Mouse (Mus musculus) induced T-regulatory cell, adult 2 months (primary cell): ENCODE data around the gene Zcchc17.

Experiments
- DNase-seq: peaks from one replicate; pipeline ENCODE4 v3.0.0-alpha.2; 2012; ENCODE audit warnings: low read depth

Zcchc17 gene

DNA sequence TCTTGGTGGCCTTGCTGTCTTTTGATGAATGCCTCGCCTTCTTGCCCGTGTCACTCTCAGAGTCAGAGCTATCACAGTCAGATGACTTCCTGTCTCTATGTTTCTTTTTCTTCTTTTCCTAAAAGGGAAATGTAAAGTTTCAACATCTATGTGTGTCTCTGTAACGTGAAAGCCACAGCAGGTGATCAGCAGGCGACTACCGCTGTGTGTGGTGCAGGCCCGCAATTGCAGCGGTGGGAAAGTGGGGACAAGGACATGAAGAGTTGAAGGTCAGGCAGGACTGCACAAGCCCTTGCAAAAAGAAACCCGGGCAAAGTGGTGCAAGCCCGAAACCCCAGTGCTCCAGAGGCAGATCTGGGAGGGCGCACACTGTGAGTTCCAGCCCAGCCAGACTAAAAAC is 43.1 kb downstream of the Zcchc17 start:
- no peak for DNase-seq

DNA sequence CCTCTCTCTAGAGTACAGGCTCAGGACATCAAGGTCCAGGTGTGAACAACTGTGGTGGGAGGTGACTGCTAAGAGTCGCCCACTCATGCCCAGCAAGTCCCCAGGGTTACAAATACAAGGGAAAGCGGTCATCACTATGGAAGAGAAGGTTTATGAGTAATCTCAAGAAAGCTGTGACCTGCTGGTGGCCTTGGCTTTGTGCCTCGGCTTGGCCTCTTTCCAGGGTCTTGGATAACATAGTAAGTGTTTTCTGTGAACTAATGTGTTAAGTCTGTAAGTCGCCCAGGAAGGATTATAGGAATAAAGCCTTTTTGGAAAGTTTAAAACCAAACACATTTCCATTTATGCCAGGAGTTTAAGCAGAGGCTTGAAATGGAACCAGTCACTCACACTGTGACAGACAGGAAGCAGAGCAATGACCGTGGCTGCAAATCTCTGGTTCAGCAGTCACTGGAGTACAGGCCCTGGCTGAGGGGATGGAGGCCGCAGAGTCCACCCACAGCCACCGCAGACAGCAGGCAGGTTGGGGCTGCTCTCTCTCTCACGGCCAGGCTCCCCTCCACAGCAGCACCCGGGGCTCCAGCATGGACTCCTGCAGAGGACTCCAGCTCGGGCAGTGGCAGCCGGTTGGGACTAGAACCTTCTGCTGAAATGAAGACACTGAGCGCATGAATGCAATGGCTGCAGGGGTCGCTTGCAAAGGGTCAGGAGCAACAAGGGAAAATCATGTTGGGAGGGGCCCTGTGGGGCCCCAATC is 43.8 kb downstream of the Zcchc17 start:
- no peak for DNase-seq

DNA sequence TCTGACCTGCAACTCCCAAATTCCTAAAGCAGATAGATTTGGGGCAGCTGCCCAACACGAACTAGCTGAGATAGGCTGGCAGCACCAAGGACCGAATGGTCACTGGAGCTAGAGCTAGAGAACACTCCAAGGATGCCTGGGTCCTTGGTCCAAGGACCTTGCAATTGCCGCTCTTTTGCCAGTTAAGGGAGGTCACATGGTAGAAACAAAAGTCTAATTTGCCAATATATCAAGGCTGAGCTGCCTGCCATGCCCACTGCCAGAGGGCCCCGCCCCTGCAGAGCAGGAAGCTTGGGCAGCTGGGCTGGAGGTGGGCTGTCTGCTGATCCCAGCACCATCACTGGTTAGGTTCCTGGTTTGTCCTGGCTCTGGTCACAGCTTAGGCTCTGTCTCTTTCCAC is 46.2 kb downstream of the Zcchc17 start:
- no peak for DNase-seq

DNA sequence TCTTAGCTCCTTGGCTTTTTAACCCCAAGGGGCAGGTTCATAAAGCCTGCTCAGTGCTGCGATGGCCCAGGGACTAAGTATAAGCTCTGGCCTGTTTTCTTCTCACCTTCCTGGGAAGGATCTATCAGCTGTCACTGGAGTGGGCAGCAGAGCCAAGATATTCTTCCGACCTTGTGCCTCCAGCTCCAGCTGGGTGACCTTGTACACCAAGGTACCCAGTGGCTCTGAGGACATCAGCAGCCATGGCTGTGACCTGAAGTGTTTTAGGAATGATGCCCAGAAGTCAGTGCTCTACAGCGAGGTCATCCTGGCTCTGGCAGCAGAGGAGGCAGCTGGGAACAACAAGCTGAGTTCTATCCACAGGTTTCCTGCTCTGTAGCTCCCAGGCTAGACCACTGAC is 47.2 kb downstream of the Zcchc17 start:
- no peak for DNase-seq

DNA sequence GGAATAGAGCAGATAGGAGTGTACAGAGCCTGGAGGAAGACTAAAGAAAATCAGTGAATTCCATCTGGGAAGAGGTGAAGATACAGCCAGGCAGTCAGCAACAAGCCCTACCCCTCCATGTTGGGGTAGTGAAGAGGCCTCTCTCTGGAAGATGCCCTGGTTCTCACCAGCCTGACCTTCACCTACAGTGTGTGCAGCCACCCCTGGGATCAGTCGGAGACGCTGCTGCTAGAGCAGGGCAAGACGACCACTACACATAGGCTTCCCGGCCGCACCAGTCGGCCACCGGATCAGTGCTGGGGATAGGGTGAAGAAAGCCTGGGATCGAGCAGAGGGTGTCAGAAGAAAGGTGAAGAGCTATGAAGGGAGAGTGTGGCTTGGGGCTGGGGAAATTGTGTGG is 50.5 kb downstream of the Zcchc17 start:
- no peak for DNase-seq

DNA sequence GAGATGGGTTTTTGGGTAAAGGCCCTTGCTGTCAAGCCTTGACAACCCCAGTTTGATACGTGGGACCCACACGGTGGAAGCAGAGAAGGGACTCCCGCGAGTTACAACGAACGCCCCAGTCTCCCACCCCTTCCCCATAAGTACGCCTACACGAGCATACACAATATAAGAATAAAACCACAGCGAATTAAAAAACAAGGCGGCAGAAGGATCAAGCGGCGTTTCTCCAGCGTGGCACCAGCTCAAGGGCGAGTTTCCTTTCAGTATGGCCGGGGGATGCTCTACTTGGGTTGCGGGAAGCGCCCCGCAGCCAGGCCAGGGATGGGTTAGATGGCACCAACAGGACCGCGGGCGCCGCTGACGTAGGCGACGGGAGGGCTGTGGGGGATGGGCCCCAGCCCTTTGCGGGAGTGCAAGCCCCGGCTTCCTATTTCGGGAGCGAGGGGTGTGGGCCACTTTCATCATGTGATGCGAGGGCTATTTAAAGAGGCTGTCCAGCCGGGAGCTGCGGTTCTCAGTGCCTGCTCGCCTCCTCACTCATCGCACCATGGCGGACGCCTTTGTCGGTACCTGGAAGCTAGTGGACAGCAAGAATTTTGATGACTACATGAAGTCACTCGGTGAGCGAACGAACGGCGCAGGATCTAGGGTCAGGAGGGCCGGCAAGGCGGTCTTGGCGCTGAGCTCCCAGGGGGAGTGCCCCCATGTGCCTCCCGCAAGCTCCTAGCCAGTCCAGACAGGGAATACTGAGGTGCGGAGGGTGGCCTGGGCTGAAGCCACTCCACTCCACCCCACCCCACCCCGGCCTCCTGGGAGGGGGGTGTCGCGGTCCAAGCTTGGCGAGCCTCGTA is 51.3 kb downstream of the Zcchc17 start, which contains the start of the genes Fabp3 and Gm10570:
Gene Fabp3, plus strand, starts transcription at position 365 of the 851 bp plus-strand sequence.
Gene Gm10570, minus strand, starts transcription at position 444 of the 851 bp plus-strand sequence.
- peak; percentile 26 for DNase-seq

DNA sequence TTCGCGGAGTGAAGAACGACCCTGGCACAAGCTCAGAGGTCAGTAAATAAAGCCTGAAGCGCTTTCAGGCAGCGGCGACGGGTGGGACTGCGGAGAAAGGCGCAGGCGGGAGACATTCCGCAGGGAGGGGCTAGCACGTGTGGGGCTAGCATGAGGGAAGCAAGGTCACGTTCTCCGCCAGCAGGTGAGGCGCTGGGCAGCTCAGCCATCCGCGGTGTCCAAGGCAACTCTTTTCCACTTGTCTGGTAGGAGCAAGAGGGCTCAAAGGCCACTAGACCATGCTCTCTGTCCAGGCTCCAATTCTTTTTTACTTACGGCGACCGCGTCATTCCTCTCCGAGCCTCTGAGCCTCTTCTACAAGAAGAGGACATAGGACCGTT is 51.9 kb downstream of the Zcchc17 start:
- DNase-seq = peak; percentile 9

DNA sequence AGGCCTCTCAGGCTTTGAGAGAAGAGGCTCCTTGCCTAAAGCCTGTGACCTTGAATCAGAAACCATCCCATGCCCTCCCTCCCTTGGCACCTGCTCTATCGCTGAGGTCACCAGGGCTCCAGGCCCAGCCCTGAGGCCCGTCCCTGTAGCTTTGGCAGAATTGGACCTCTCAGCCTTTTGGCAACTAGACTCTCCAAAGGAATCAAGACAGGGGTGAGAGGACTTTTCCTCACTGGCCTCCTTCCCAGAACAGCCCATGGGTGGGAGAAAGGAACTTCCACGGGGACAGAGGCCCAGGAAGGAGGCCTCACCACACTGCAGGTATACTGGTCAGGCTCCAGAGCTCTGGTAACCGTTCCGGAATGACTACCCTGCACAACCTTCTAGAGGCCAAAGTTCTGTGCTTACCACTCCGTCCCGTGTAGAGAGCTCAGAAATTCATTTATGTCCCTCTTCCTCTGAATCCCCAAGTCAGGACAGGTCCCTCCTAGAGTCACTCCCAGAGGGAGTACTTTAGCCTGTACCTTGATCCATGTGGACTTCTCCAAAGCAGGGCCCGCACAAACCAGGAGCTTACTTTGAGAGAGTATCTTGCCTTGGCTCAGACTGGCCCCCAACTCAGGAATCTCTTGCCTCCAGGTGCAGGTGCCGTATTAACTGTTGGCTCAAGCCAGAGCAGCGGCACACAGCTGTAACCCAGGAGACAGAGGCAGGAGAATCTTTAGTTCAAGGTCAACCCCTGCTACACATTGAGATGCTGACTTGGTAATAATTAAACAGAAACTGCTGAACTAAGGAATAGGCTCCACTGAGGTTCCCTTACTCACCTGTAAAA is 52.7 kb downstream of the Zcchc17 start:
- DNase-seq = no peak

DNA sequence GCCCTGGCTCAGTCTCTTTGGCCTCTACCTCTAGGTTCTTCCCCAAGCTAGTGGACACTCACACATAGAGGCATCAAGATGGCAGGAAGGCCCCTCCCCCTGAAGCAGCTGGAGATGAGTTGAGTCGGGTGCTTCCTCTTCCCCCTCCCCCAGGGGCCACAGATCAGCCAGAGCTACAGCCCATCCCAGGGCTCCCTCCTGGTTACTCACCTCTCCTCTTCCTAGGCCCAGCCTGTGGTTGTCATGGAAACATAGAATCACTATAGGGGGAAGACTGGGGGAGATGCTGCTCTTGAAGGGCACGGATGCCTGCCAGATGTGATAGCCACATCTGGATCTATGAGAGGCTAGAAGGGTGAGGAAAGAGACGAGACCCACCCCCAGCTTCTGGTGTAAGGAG is 55.0 kb downstream of the Zcchc17 start:
- DNase-seq = no peak

DNA sequence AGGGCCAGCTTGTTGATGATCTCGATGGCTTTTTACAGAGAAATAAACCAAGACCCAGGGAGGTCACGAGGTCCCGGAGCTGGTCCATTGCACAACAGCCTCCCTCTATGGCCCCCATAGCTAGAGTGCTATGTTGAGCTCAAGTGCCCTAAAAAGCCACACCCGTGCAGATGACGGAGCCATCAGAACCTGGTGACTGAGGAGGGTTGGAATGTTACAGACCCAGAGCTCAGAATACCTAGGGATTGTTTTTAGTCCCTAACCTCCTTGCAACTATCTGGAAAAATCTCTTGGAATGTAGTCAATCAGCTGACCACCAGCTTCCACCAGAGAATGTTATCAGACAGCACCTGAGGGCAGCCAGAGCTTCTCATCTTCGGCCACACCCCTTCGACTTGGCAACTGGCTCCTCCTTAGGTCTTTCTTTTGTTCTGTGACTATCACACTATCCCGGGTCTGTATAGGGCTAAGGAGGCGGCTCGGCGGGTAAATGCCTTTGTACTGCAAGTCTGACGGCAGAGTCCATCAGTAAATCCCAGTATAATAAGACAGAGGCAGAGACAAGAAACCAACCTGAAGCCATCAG is 57.4 kb downstream of the Zcchc17 start:
- no peak for DNase-seq

DNA sequence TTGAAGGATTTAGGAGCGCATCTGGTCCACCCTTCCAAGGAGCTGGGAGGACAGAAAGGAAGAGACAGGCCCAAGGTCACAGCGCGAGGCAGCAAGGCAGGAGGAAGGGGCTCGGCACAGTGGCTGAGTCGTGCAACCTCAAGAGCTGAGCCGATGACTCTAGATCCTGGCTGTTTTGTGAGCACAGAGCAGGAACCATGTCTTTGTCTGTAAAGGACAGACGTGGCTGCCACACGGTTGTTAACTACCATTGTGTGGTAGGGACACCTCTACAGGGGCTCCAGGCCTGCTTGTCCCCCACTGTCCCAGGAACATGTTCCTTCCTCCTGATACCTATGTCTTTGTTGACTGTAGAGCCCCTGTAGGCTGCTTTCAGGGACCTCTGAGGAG is 60.1 kb downstream of the Zcchc17 start:
- no peak for DNase-seq

DNA sequence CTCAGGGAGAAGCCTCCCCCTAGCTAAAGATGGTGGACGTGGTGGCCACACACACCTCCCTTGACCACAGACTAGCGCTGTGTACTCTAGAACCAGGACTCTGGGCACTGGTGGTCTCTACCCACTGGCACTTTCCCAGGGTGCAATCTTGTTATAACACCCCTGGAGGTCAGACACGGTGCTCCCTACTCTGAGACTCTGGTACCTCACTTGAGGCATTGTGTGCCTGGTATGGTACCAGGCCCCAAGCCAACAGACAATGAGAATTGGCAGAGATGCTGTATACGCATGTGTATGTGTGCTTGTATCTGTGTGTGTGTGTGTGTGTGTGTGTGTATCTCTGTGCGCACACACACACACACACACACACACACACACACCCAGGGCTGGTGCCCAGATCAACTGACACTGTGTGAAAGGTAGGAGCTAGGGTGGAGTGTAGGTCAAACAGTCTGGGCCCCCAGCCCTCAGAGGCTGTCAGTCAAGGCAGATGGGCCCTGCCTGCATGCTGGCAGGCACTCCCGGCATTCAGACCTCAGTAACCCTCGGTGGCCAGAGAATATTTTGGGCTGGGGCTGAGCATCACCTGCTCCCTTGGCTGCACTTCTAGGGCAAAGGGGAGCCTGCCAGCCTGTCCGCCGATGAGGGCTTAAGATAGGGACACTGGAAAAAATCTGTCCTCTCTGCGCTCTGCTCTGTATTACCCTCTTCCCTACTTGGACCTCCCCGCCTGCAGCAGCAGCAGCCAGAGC is 60.7 kb downstream of the Zcchc17 start:
- DNase-seq = no peak

DNA sequence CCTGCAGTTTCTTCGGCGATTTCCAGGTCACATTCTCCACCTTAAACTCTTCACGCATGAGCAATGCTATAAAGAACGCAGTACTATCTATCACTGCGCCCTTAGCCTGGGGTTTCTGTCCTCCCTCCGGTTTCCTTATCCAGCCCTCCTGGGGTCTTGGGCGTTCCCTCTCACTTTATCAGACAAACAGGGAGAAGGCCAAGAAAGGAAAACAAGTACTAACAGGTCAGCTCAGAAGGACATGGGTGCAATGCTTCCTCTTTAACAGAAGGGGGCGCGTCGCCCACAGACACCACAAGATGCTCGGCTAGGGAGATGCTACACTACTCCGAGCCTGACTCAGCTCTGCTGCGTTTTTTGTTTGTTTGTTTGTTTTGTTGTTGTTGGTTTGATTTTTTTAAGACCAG is 62.6 kb downstream of the Zcchc17 start:
- DNase-seq = peak; percentile 70

DNA sequence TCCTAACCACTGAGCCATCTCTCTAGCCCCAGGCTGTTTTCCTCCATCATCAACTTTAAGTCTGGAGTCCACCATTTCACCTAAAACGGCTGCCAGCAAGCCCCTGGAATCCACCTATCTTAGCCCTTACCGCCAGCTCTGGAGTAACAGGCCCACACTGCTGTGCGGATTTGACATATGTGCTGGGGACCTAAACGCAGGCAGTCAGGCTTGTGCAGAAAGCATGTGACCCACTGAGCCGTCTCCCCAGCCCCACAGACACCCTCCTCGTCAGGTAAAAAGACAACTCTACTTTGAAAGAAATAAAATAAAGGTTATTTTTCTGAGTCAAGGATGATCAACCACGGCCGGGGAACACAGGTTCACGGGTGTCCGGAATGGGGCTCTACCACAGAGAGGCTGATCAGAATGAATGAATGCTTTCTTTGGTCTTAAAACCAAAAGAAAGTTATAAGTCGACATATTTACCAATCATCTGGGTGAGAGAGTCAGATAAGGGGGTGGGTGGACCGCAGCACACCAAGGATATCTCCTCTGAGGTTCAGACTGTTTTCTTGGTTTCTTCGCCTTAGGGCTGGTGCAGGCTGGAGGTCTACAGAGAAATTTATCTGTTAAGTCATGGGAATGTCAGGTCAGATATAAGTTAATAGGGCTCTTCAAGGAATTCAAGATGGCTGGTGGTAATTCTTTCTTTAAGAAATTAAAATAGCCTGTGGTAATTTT is 63.3 kb downstream of the Zcchc17 start:
- DNase-seq = no peak

DNA sequence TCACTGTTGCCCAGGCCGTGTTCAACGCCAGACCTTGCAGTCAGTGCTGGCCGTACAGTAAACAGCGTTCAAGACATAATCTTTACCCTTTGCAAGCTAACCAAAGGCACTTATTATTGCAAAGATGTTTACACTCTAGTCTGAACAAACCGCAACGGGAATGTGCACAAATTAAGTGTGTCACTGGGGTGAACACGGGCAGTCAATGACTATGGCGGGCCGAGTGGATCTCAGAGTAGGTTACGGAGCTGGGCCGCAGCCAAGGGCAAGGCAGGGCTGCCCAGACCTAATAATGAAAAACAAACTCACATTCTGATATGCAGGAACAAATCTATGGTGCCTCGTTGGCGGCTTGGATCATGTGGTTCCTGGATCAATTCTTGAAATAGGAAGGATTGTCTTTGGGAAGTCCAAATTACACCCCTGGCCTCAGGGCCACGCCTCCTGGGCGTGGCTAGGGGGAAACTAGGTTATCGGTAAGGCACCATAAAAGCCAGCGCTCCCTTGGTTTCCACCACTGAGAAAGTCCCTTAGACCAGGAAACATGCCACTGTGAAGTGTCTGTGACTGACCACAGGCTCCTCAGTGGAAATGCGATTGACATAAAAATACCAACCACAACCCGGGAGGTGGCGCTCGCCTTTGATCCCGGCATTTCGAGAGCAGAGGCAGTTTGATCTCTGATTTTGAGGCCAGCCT is 64.5 kb downstream of the Zcchc17 start:
- DNase-seq = no peak

DNA sequence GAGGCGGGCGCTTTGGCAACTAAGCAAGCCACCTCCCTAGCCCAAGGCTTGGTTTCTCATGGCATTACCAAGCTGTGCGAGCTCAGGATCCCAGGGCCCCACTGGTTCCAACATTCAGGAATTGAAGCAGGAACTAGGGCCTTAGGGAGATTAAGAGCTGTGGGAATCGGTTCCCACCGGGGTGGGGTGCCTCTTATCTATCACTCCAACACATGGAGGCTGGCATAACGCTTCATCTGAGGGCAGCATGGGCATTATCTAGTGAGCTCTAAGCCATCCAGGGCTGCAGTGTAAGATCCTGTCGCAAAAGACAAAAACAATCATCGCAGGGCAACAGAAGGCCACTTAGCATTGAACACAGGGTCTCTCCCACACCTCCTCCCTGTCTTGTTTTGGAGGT is 65.2 kb downstream of the Zcchc17 start:
- no peak for DNase-seq

DNA sequence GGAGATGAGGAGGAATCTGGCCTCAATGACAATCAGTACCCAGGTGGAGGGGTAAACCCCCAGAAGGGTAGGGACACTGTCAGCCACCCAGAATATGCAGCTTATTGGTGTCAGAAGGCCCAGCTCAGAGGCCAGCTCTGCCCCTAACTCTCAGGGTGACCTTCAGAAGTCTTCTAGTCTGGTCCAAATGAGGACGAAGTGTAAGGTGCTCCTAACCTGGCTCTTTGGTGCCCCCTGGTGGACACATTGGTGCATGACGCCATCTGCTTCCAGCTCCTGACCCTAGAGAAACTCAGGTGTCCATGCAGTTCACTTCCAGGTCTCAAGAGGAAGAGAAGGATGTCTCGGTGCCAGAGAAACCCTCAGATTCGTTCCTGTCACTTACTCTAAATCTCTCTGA is 67.5 kb downstream of the Zcchc17 start:
- DNase-seq = peak; percentile 83

DNA sequence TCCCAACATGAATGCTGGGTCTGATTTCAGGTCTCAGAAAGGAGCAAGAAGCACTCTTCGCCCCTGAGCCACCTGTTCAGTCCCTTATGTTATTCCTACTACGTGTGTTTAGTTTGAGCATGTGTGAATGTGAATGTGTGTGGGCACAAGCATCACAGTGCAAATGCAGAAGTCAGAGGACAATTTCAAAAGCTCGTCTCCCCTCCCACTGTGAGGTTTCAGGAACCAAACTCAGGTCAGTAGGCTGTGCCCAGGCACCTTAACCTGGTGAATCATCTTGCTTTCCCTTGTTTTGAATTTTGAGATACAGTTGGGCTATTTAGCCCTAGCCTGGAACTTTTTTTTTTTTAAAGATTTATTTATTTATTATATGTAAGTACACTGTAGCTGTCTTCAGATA is 69.9 kb downstream of the Zcchc17 start:
- DNase-seq = no peak

DNA sequence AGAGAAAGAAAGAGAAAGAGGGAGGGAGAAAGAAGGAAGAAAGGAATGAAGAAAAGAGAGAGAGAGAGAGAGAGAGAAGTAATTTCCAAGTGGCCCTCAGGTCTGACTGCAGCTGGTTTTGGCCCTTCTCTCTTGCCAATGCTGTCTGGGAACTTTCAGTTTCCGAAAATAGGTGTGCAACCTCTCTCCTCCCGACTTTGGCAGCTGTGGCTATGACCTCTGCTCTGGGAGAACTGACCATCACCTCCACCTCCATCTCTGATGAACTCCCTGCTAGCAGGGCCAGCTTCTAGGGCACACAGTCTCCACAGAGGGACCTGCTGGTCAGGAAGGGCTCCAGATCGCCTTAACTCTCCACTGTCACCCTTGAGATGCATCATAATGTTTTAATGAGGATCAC is 73.2 kb downstream of the Zcchc17 start:
- DNase-seq = no peak

DNA sequence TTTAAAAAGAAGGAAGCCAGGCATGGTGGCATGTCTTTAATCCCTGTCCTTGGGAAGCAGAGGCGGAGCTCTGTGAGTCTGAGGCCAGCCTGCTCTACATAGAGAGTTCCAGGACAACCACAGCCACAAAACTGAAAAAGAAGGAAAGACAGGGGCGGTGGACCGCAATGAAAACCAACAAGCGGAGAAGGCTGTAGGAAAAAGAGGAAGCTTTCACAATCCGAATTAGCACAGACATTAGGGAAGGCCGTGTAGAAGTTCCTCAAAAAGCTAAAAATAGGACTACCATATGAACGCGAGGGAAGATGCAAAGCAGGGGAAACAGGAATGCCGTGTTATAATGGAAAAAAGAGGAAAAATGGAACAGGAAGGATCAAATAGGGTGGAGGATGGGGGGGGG is 75.9 kb downstream of the Zcchc17 start:
- no peak for DNase-seq
